ENCODE assay signal across 20 mouse cellular contexts in genomic region chr16:81146019-81146418, GRCm38 (mm10). TPM values are rescaled to one million over a fixed set of nuclear protein-coding genes. Genes with fewer than 3 reads are reported as not detected.
"Had no signal": no experiment of that assay in that cellular context is flagged by ENCODE, and none has a peak within 500 bp of the region (broad histone marks: within the 10 kb centered on the region; RNA-seq: fewer than 3 reads in every experiment).

No protein-coding gene starts in this region.

- H3K27ac ChIP-seq: neural tube, embryonic 12.5 days; neural tube, embryonic 13.5 days; neural tube, embryonic 15.5 days; stomach, embryonic 15.5 days; stomach, postnatal 0 days had no signal

- H3K4me3 ChIP-seq: neural tube, embryonic 12.5 days; neural tube, embryonic 13.5 days; neural tube, embryonic 15.5 days; stomach, embryonic 15.5 days had no signal

- DNase-seq: right cerebral cortex, adult 18-20 months; right cerebral cortex, postnatal 14 days; right cerebral cortex, postnatal 25 days; right cerebral cortex, postnatal 4 days; spleen, adult 18-20 months; thymus, adult 18-20 months; thymus, adult 2 months; thymus, postnatal 14 days; thymus, postnatal 25 days; thymus, postnatal 36 days; thymus, postnatal 4 days had no signal

- H3K4me2 ChIP-seq: neural tube, embryonic 12.5 days; neural tube, embryonic 13.5 days; neural tube, embryonic 15.5 days; stomach, embryonic 15.5 days had no signal

- H3K36me3 ChIP-seq: neural tube, embryonic 12.5 days; neural tube, embryonic 13.5 days; neural tube, embryonic 15.5 days; stomach, embryonic 15.5 days had no signal

- H3K9me3 ChIP-seq: neural tube, embryonic 12.5 days; neural tube, embryonic 13.5 days; neural tube, embryonic 15.5 days; stomach, embryonic 15.5 days had no signal

- H3K27me3 ChIP-seq: neural tube, embryonic 12.5 days; neural tube, embryonic 13.5 days; neural tube, embryonic 15.5 days; stomach, embryonic 15.5 days had no signal

- H3K9ac ChIP-seq: neural tube, embryonic 12.5 days; neural tube, embryonic 13.5 days; neural tube, embryonic 15.5 days; stomach, embryonic 15.5 days had no signal

- H3K4me1 ChIP-seq: neural tube, embryonic 12.5 days; neural tube, embryonic 13.5 days; neural tube, embryonic 15.5 days; stomach, embryonic 15.5 days had no signal

RNA-seq across cellular contexts. Expression of gene Ncam2, which starts 54.5 kb away (rescaled TPM):
- total RNA-seq: neutrophil, adult 5-6 weeks had no signal
- polyA plus RNA-seq: small intestine, adult 2 months; spleen, adult 2 months; testis, adult 2 months; thymus, adult 2 months had no signal
